Mouse (Mus musculus): Measurements from ENCODE around the gene Nrd1. TPM values are rescaled to one million over a fixed set of nuclear protein-coding genes. Genes with fewer than 3 reads are reported as not detected.

Nrd1 gene
- total and polyA plus RNA-seq, 2 experiments from 2014 or later, result 35.0 to 63.5 TPM

GRCm38 (mm10) chr4:109014091-109014490 is 13.6 kb downstream of the Nrd1 start:
- 92% methylated on average over 4 of the region's 4 CpGs for WGBS
- Histone ChIP-seq H3K9ac (replicated peaks; ENCODE audit: low read depth, low read length) (no peak overlapping the region), H3K9me3 (replicated peaks; ENCODE audit: control insufficient read depth, low read length) (no peaks in the 10 kb centered on the region), H3K4me3 (ENCODE audit: low read depth, low read length) (no peak overlapping the region), H3K4me1 (ENCODE audit: control insufficient read depth, insufficient read depth) (no peaks in the 10 kb centered on the region), H3K4me2 (ENCODE audit: low read depth, low read length) (no peak overlapping the region), H3K27ac (ENCODE audit: low read depth) (no peak overlapping the region), H3K27me3 (ENCODE audit: control insufficient read depth, insufficient read depth, low read length) (no peaks in the 10 kb centered on the region), H3K36me3 (replicated peaks; ENCODE audit: control insufficient read depth, insufficient read depth, low read length) (peaks cover 18% of the 10 kb centered on the region)
- DNase-seq (ENCODE audit: low spot score) (no peak), ATAC-seq (ENCODE audit: insufficient read depth, low read depth) (no peak)
- TF ChIP-seq CTCF (IDR thresholded peaks at IDR 0.05; ENCODE audit: low read depth) (no peak), EP300 (IDR thresholded peaks at IDR 0.05; ENCODE audit: low read depth) (no peak)

GRCm38 (mm10) chr4:109017441-109017840 is 17.0 kb downstream of the Nrd1 start:
- DNase-seq (ENCODE audit: low spot score), result no peak
- peaks cover 32% of the 10 kb centered on the region for H3K36me3 ChIP-seq (replicated peaks; ENCODE audit: control insufficient read depth, insufficient read depth, low read length)
- no peak for ATAC-seq (ENCODE audit: insufficient read depth, low read depth)
- no peaks in the 10 kb centered on the region for H3K27me3 ChIP-seq (ENCODE audit: control insufficient read depth, insufficient read depth, low read length)
- no peak overlapping the region for H3K27ac ChIP-seq (ENCODE audit: low read depth)
- WGBS, result 68% methylated on average over 7 of the region's 7 CpGs
- TF ChIP-seq CTCF (IDR thresholded peaks at IDR 0.05; ENCODE audit: low read depth) (no peak), EP300 (IDR thresholded peaks at IDR 0.05; ENCODE audit: low read depth) (no peak)
- H3K9ac ChIP-seq (replicated peaks; ENCODE audit: low read depth, low read length), result no peak overlapping the region
- H3K4me2 ChIP-seq (ENCODE audit: low read depth, low read length), result no peak overlapping the region
- H3K4me1 ChIP-seq (ENCODE audit: control insufficient read depth, insufficient read depth), result no peaks in the 10 kb centered on the region
- H3K9me3 ChIP-seq (replicated peaks; ENCODE audit: control insufficient read depth, low read length), result no peaks in the 10 kb centered on the region
- H3K4me3 ChIP-seq (ENCODE audit: low read depth, low read length), result no peak overlapping the region

GRCm38 (mm10) chr4:109019301-109019700 is 18.8 kb downstream of the Nrd1 start:
- no peaks in the 10 kb centered on the region for H3K27me3 ChIP-seq (ENCODE audit: control insufficient read depth, insufficient read depth, low read length)
- no peak overlapping the region for H3K9ac ChIP-seq (replicated peaks; ENCODE audit: low read depth, low read length)
- H3K4me2 ChIP-seq (ENCODE audit: low read depth, low read length), result no peak overlapping the region
- no peak overlapping the region for H3K4me3 ChIP-seq (ENCODE audit: low read depth, low read length)
- DNase-seq (ENCODE audit: low spot score) (no peak), ATAC-seq (ENCODE audit: insufficient read depth, low read depth) (no peak)
- no peak overlapping the region for H3K27ac ChIP-seq (ENCODE audit: low read depth)
- no peak for TF ChIP-seq EP300 (IDR thresholded peaks at IDR 0.05; ENCODE audit: low read depth)
- no peak for TF ChIP-seq CTCF (IDR thresholded peaks at IDR 0.05; ENCODE audit: low read depth)
- H3K4me1 ChIP-seq (ENCODE audit: control insufficient read depth, insufficient read depth), result no peaks in the 10 kb centered on the region
- 76% methylated on average over 4 of the region's 4 CpGs for WGBS
- peaks cover 36% of the 10 kb centered on the region for H3K36me3 ChIP-seq (replicated peaks; ENCODE audit: control insufficient read depth, insufficient read depth, low read length)
- no peaks in the 10 kb centered on the region for H3K9me3 ChIP-seq (replicated peaks; ENCODE audit: control insufficient read depth, low read length)

- Histone ChIP-seq H3K4me1 (ENCODE audit: control insufficient read depth, insufficient read depth) (no peaks in the 10 kb centered on the region), H3K4me2 (ENCODE audit: low read depth, low read length) (no peak overlapping the region), H3K27ac (ENCODE audit: low read depth) (no peak overlapping the region), H3K36me3 (replicated peaks; ENCODE audit: control insufficient read depth, insufficient read depth, low read length) (peaks cover 40% of the 10 kb centered on the region), H3K27me3 (ENCODE audit: control insufficient read depth, insufficient read depth, low read length) (no peaks in the 10 kb centered on the region), H3K9ac (replicated peaks; ENCODE audit: low read depth, low read length) (no peak overlapping the region), H3K9me3 (replicated peaks; ENCODE audit: control insufficient read depth, low read length) (no peaks in the 10 kb centered on the region), H3K4me3 (ENCODE audit: low read depth, low read length) (no peak overlapping the region)
- WGBS, result 60% methylated on average over 1 of the region's 1 CpGs
- no peak for DNase-seq (ENCODE audit: low spot score)
- no peak for ATAC-seq (ENCODE audit: insufficient read depth, low read depth)
- TF ChIP-seq CTCF (IDR thresholded peaks at IDR 0.05; ENCODE audit: low read depth), result no peak
- no peak for TF ChIP-seq EP300 (IDR thresholded peaks at IDR 0.05; ENCODE audit: low read depth)
These were observed 21.5 kb downstream of the Nrd1 start for GRCm38 (mm10) chr4:109021976-109022375.

GRCm38 (mm10) chr4:109025061-109025460 is 24.6 kb downstream of the Nrd1 start:
- no peak for TF ChIP-seq CTCF (IDR thresholded peaks at IDR 0.05; ENCODE audit: low read depth)
- no peak for TF ChIP-seq EP300 (IDR thresholded peaks at IDR 0.05; ENCODE audit: low read depth)
- H3K36me3 ChIP-seq (replicated peaks; ENCODE audit: control insufficient read depth, insufficient read depth, low read length), result peaks cover 41% of the 10 kb centered on the region
- ATAC-seq (ENCODE audit: insufficient read depth, low read depth), result no peak
- H3K27me3 ChIP-seq (ENCODE audit: control insufficient read depth, insufficient read depth, low read length), result no peaks in the 10 kb centered on the region
- H3K9me3 ChIP-seq (replicated peaks; ENCODE audit: control insufficient read depth, low read length), result no peaks in the 10 kb centered on the region
- no peak overlapping the region for H3K4me3 ChIP-seq (ENCODE audit: low read depth, low read length)
- DNase-seq (ENCODE audit: low spot score), result no peak
- no peak overlapping the region for H3K9ac ChIP-seq (replicated peaks; ENCODE audit: low read depth, low read length)
- no peak overlapping the region for H3K4me2 ChIP-seq (ENCODE audit: low read depth, low read length)
- H3K27ac ChIP-seq (ENCODE audit: low read depth), result no peak overlapping the region
- WGBS, result 65% methylated on average over 3 of the region's 3 CpGs
- H3K4me1 ChIP-seq (ENCODE audit: control insufficient read depth, insufficient read depth), result no peaks in the 10 kb centered on the region

- no peaks in the 10 kb centered on the region for H3K9me3 ChIP-seq (replicated peaks; ENCODE audit: control insufficient read depth, low read length)
- H3K4me2 ChIP-seq (ENCODE audit: low read depth, low read length), result no peak overlapping the region
- 87% methylated on average over 3 of the region's 3 CpGs for WGBS
These were observed 26.1 kb downstream of the Nrd1 start for GRCm38 (mm10) chr4:109026543-109026942.

More at GRCm38 (mm10) chr4:109026543-109026942, 26.1 kb downstream of the Nrd1 start:
- Histone ChIP-seq H3K4me3 (ENCODE audit: low read depth, low read length) (no peak overlapping the region), H3K9ac (replicated peaks; ENCODE audit: low read depth, low read length) (no peak overlapping the region), H3K36me3 (replicated peaks; ENCODE audit: control insufficient read depth, insufficient read depth, low read length) (peaks cover 48% of the 10 kb centered on the region), H3K27me3 (ENCODE audit: control insufficient read depth, insufficient read depth, low read length) (no peaks in the 10 kb centered on the region), H3K27ac (ENCODE audit: low read depth) (no peak overlapping the region), H3K4me1 (ENCODE audit: control insufficient read depth, insufficient read depth) (no peaks in the 10 kb centered on the region)
- no peak for DNase-seq (ENCODE audit: low spot score)
- no peak for ATAC-seq (ENCODE audit: insufficient read depth, low read depth)
- TF ChIP-seq CTCF (IDR thresholded peaks at IDR 0.05; ENCODE audit: low read depth) (no peak), EP300 (IDR thresholded peaks at IDR 0.05; ENCODE audit: low read depth) (no peak)

All from heart, postnatal 0 days (tissue).